Mouse (Mus musculus) ovary, adult 18-20 months (tissue): ENCODE measurements at regions not wholly inside any gene's neighbourhood (a gene's known extent, or its start where the extent isn't known, plus 50 kb on each side); places are given as distances from the start of the nearest gene placed in this dataset.

Source experiments
- DNase-seq: peaks from one replicate; pipeline ENCODE4 v3.0.0; 2022; ENCODE audit warnings: low spot score, mixed read lengths

GRCm38 (mm10) chr1:169155484-169156459 is 375.5 kb downstream of the Nuf2 start:
- no peak for DNase-seq

GRCm38 (mm10) chr1:169142216-169142615 is 389.0 kb downstream of the Nuf2 start:
- DNase-seq = no peak

GRCm38 (mm10) chr1:169140056-169140455 is 391.2 kb downstream of the Nuf2 start:
- no peak for DNase-seq

GRCm38 (mm10) chr1:169139507-169139906 is 391.8 kb downstream of the Nuf2 start:
- DNase-seq = no peak

GRCm38 (mm10) chr1:169139184-169139486 is 392.1 kb downstream of the Nuf2 start:
- no peak for DNase-seq

- no peak for DNase-seq
Measured at GRCm38 (mm10) chr1:169138404-169139183, 392.7 kb downstream of the Nuf2 start.

GRCm38 (mm10) chr1:169135542-169135941 is 395.7 kb downstream of the Nuf2 start:
- no peak for DNase-seq

GRCm38 (mm10) chr1:169103669-169104068 is 427.6 kb downstream of the Nuf2 start:
- DNase-seq = no peak

GRCm38 (mm10) chr1:169103113-169103512 is 428.2 kb downstream of the Nuf2 start:
- DNase-seq = no peak

- DNase-seq = no peak
Measured at GRCm38 (mm10) chr1:169099221-169099620, 432.0 kb downstream of the Nuf2 start.

- DNase-seq = no peak
Measured at GRCm38 (mm10) chr1:169096737-169097136, 434.5 kb downstream of the Nuf2 start.

GRCm38 (mm10) chr1:169093602-169094354 is 437.5 kb downstream of the Nuf2 start:
- DNase-seq = no peak

GRCm38 (mm10) chr1:169086032-169086431 is 445.2 kb downstream of the Nuf2 start:
- DNase-seq = no peak

- no peak for DNase-seq
Measured at GRCm38 (mm10) chr1:169080686-169081085, 450.6 kb downstream of the Nuf2 start.

GRCm38 (mm10) chr1:169077228-169077627 is 454.0 kb downstream of the Nuf2 start:
- no peak for DNase-seq

- no peak for DNase-seq
Measured at GRCm38 (mm10) chr1:169076006-169076405, 455.3 kb downstream of the Nuf2 start.

GRCm38 (mm10) chr1:169071366-169071765 is 459.9 kb downstream of the Nuf2 start:
- DNase-seq = no peak

GRCm38 (mm10) chr1:169069647-169070046 is 461.6 kb downstream of the Nuf2 start:
- DNase-seq = no peak

- DNase-seq = no peak
Measured at GRCm38 (mm10) chr1:169066795-169067194, 464.5 kb downstream of the Nuf2 start.

GRCm38 (mm10) chr1:169060627-169061026 is 470.6 kb downstream of the Nuf2 start:
- no peak for DNase-seq

- DNase-seq = no peak
Measured at GRCm38 (mm10) chr1:169060145-169060544, 471.1 kb downstream of the Nuf2 start.

- DNase-seq = no peak
Measured at GRCm38 (mm10) chr1:169051863-169052257, 479.4 kb downstream of the Nuf2 start.
